Comparison of ENCODE assay signal across 8 mouse cellular contexts in the genomic region with DNA sequence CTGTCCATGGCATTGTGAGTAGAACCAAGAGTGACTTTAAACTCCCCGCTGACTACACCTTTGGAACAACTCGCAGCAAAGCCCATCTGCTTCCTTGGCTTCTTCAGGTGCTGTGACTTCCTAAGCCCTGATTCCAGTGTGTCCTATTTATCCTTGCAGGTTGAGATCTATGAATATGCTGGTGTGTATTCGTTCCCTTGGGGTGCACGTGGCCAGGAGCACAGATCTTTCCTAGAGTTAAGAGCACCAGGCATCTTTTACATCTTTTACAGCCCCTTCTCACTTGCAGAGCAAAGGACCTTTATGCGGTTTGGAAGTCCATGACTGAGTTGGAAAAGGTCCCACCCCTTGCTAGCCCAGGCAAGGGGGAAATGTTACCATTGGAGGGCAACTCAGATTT.
"Had no signal": no experiment of that assay in that cellular context is flagged by ENCODE, and none has a peak within 500 bp of the region (broad histone marks: within the 10 kb centered on the region; RNA-seq: fewer than 3 reads in every experiment).

No protein-coding gene starts in this region.

- DNase-seq: kidney, postnatal 14 days; liver; liver, embryonic 13.5 days; liver, postnatal 0 days; lung, postnatal 36 days; right cerebral cortex, adult 18-20 months; right cerebral cortex, postnatal 25 days; thymus, postnatal 36 days had no signal
